Mouse (Mus musculus) heart, embryonic 16.5 days (tissue): ENCODE data around the gene Polq. TPM values are rescaled to one million over a fixed set of nuclear protein-coding genes. Genes with fewer than 3 reads are reported as not detected.

ENCODE experiments used
- ATAC-seq: fragments of 200-750 bp; cut with Nextera tagmentation; replicated peaks from 2 replicates; pipeline ENCODE4 v1.8.0; 2017; ENCODE audit warnings: moderate number of reproducible peaks; ENCODE audit not compliant: insufficient read depth, low FRiP score; ENCODE audit errors: extremely low read depth
- H3K27ac ChIP-seq: fragments of 300-500 bp; sonication (generic); 2 replicates; pipeline ENCODE4 v1.5.1; 2014; ENCODE audit warnings: mild to moderate bottlenecking, low read length, control low read depth, moderate library complexity
- H3K27me3 ChIP-seq: fragments of 300-500 bp; sonication (generic); 2 replicates; pipeline ENCODE4 v1.6.1; 2014; ENCODE audit warnings: low read length, mixed read lengths; ENCODE audit not compliant: control insufficient read depth, insufficient read depth
- H3K36me3 ChIP-seq: fragments of 300-500 bp; sonication (generic); 2 replicates; pipeline ENCODE4 v1.6.1; 2014; ENCODE audit not compliant: control insufficient read depth, insufficient read depth
- H3K4me1 ChIP-seq: fragments of 300-500 bp; sonication (generic); 2 replicates; pipeline ENCODE4 v1.6.1; 2014; ENCODE audit warnings: low read length, mixed read lengths; ENCODE audit not compliant: control insufficient read depth, insufficient read depth
- H3K4me2 ChIP-seq: fragments of 300-500 bp; sonication (generic); 2 replicates; pipeline ENCODE4 v1.6.1; 2014; ENCODE audit warnings: low read depth, mild to moderate bottlenecking, control low read depth, low read length
- H3K4me3 ChIP-seq: fragments of 300-500 bp; sonication (generic); 2 replicates; pipeline ENCODE4 v1.5.1; 2014; ENCODE audit warnings: mild to moderate bottlenecking, control low read depth, low read length
- H3K9ac ChIP-seq: fragments of 300-500 bp; sonication (generic); 2 replicates; pipeline ENCODE4 v1.6.1; 2014; ENCODE audit warnings: low read length, control low read depth
- H3K9me3 ChIP-seq: fragments of 300-500 bp; sonication (generic); replicated peaks from 2 replicates; pipeline ENCODE4 v1.6.1; 2016; ENCODE audit warnings: low read length; ENCODE audit not compliant: control insufficient read depth
- WGBS: fragments of 180-500 bp; shearing (Covaris S2); extraction: QIAGEN DNeasy Blood & Tissue Kit; methylation state at CpG from one replicate; pipeline ENCODE4 v1.1.7; 2014; 5-methylcytosine and 5-hydroxymethylcytosine counted together
- polyA plus RNA-seq: library from polyadenylated mRNA; unstranded; fragments of >200 nt; fragmentation: Nextera tagmentation; extraction: Ambion mirVana; gene quantifications from 2 replicates; pipeline ENCODE4 v1.2.1, GENCODE M21; 2015

Polq gene
- polyA plus RNA-seq, 1 experiment from 2014 or later = 6.3 TPM

DNA sequence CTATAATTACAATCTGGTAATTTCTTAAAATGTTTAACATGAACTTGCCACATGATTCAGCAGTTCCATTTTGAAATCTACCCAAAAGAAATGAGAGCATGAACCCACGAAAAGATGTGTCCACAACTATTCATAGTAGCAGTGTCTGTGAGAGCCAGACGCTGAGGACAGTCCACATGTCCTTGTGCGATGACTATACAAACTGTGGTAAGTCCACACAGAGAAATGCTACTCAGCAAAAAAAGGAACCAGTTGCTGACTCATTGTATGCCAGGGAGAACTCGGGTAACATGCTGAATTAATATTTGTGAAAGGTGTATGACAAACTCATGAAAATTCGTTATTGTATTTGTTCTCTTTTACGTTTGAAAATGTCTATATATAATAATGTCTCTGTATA lies 13.9 kb upstream of the Polq start:
- Histone ChIP-seq H3K27me3 (no peaks in the 10 kb centered on the region), H3K36me3 (no peaks in the 10 kb centered on the region), H3K4me1 (no peaks in the 10 kb centered on the region), H3K27ac (no peak overlapping the region), H3K4me2 (no peak overlapping the region), H3K9me3 (no peaks in the 10 kb centered on the region), H3K9ac (no peak overlapping the region), H3K4me3 (no peak overlapping the region)
- WGBS = 73% methylated on average over 6 of the region's 6 CpGs
- ATAC-seq = no peak

- 53% methylated on average over 9 of the region's 9 CpGs for WGBS
- Histone ChIP-seq H3K27ac (no peak overlapping the region), H3K4me3 (no peak overlapping the region), H3K4me2 (no peak overlapping the region), H3K9ac (no peak overlapping the region), H3K9me3 (no peaks in the 10 kb centered on the region), H3K36me3 (no peaks in the 10 kb centered on the region), H3K27me3 (no peaks in the 10 kb centered on the region), H3K4me1 (no peaks in the 10 kb centered on the region)
- ATAC-seq = no peak
Measured at GRCm38 (mm10) chr16:36999366-36999972, 12.1 kb upstream of the Polq start.

GRCm38 (mm10) chr16:37009262-37009661 lies 2.3 kb upstream of the Polq start:
- H3K4me3 ChIP-seq = no peak overlapping the region
- H3K27me3 ChIP-seq = no peaks in the 10 kb centered on the region
- ATAC-seq = no peak
- H3K4me2 ChIP-seq = no peak overlapping the region
- H3K4me1 ChIP-seq = peaks cover 9% of the 10 kb centered on the region
- 60% methylated on average over 6 of the region's 6 CpGs for WGBS
- H3K27ac ChIP-seq = no peak overlapping the region
- H3K9ac ChIP-seq = no peak overlapping the region
- no peaks in the 10 kb centered on the region for H3K36me3 ChIP-seq
- no peaks in the 10 kb centered on the region for H3K9me3 ChIP-seq

GRCm38 (mm10) chr16:37010370-37010769 lies 1.2 kb upstream of the Polq start:
- no peak overlapping the region; the same call in 1 of the 2 replicates for H3K4me2 ChIP-seq
- H3K4me1 ChIP-seq = peaks cover 9% of the 10 kb centered on the region
- no peak overlapping the region; the same call in 1 of the 2 replicates for H3K9ac ChIP-seq
- WGBS = 43% methylated on average over 4 of the region's 4 CpGs
- H3K9me3 ChIP-seq = no peaks in the 10 kb centered on the region
- no peaks in the 10 kb centered on the region for H3K36me3 ChIP-seq
- H3K27me3 ChIP-seq = no peaks in the 10 kb centered on the region
- ATAC-seq = peak; percentile 38; the same call in 1 of the 2 replicates
- H3K4me3 ChIP-seq = no peak overlapping the region
- H3K27ac ChIP-seq = peak overlapping the region; percentile 71

DNA sequence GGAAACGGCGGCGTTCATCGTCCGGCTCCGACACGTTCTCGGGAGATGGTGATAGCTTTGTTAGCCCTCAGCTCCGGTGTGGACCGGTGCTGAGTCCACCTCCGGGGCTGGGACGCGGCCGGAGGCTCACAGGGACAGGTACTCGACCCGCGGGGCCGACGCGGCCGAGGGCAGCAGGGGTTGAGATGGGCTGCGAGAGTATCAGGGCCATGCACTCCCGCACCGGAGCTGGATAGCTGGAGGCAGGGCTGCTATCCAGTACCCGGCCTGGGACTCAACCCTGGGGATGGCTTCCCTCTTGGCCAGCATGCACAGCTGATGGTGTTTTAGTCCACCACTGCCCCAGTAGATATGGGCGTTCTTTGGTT lies 320 bp downstream of the Polq start:
- Histone ChIP-seq H3K27me3 (no peaks in the 10 kb centered on the region), H3K4me2 (peak overlapping the region; percentile 85), H3K36me3 (no peaks in the 10 kb centered on the region), H3K27ac (no peak overlapping the region), H3K9ac (peak overlapping the region; percentile 73), H3K4me3 (peak overlapping the region; percentile 76), H3K9me3 (no peaks in the 10 kb centered on the region), H3K4me1 (peaks cover 9% of the 10 kb centered on the region)
- WGBS = under 1% methylated on average over 26 of the region's 26 CpGs
- peak; percentile 24; the same call in 1 of the 2 replicates for ATAC-seq

- Histone ChIP-seq H3K4me2 (peak overlapping the region; percentile 85), H3K4me3 (peak overlapping the region; percentile 76), H3K27ac (no peak overlapping the region), H3K9ac (peak overlapping the region; percentile 73), H3K27me3 (no peaks in the 10 kb centered on the region), H3K4me1 (peaks cover 9% of the 10 kb centered on the region), H3K9me3 (no peaks in the 10 kb centered on the region), H3K36me3 (no peaks in the 10 kb centered on the region)
- WGBS = 47% methylated on average over 5 of the region's 5 CpGs
- no peak for ATAC-seq
Measured at GRCm38 (mm10) chr16:37012336-37012735, 750 bp downstream of the Polq start.

DNA sequence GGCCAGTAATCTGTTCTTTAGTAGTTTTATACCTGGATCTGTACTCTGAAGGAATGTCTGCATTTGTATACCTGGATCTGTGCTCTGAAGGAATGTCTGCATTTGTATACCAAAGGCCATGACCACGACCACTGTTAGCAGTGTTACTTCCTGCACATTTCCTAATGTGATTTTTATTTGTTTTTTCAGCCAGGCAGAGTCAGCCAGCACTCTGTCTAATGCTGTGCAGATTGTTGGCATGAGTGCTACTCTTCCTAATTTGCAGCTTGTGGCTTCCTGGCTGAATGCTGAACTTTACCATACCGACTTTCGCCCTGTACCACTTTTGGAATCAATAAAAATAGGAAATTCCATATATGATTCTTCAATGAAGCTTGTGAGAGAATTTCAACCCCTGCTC lies 16.0 kb downstream of the Polq start:
- H3K4me3 ChIP-seq = no peak overlapping the region
- no peaks in the 10 kb centered on the region for H3K4me1 ChIP-seq
- no peak overlapping the region for H3K9ac ChIP-seq
- no peaks in the 10 kb centered on the region for H3K27me3 ChIP-seq
- H3K36me3 ChIP-seq = no peaks in the 10 kb centered on the region
- H3K9me3 ChIP-seq = no peaks in the 10 kb centered on the region
- 77% methylated on average over 3 of the region's 3 CpGs for WGBS
- H3K4me2 ChIP-seq = no peak overlapping the region
- ATAC-seq = no peak
- H3K27ac ChIP-seq = no peak overlapping the region

GRCm38 (mm10) chr16:37031996-37032395 lies 20.4 kb downstream of the Polq start:
- Histone ChIP-seq H3K4me3 (no peak overlapping the region), H3K36me3 (0 out of 2 replicates have a peak, but pooled peaks cover 2% of the 10 kb centered on the region), H3K4me1 (no peaks in the 10 kb centered on the region), H3K4me2 (no peak overlapping the region), H3K9ac (no peak overlapping the region), H3K27ac (no peak overlapping the region), H3K9me3 (no peaks in the 10 kb centered on the region), H3K27me3 (no peaks in the 10 kb centered on the region)
- no peak for ATAC-seq
- 63% methylated on average over 3 of the region's 3 CpGs for WGBS

DNA sequence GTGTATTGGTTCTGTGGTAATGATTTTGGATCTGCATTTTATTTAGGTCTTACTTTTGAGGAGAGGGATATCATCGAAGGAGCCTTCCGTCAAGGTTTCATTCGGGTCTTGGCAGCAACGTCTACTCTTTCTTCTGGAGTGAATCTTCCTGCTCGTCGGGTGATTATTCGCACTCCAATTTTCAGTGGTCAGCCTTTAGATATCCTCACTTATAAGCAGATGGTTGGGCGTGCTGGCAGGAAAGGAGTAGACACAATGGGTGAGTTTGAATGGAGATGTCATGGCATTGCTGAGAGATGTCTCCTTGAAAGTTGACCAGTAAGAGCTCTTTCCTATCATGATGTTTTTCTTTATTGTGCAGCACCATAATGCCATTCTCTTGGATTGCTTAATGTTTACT lies 23.2 kb downstream of the Polq start:
- H3K4me1 ChIP-seq = no peaks in the 10 kb centered on the region
- no peaks in the 10 kb centered on the region for H3K27me3 ChIP-seq
- no peak overlapping the region for H3K9ac ChIP-seq
- no peaks in the 10 kb centered on the region for H3K9me3 ChIP-seq
- WGBS = 94% methylated on average over 8 of the region's 8 CpGs
- H3K36me3 ChIP-seq = 0 out of 2 replicates have a peak, but pooled peaks cover 2% of the 10 kb centered on the region
- H3K4me2 ChIP-seq = no peak overlapping the region
- H3K27ac ChIP-seq = no peak overlapping the region
- ATAC-seq = no peak
- no peak overlapping the region for H3K4me3 ChIP-seq
